Mouse (Mus musculus) lung, adult 2 months (tissue): ENCODE measurements around the gene Dock3.

ENCODE experiments used
- CTCF ChIP-seq: fragments of 200-500 bp; IDR thresholded peaks from 2 replicates; pipeline ENCODE4 v1.5.1; 2011; ENCODE audit warnings: mild to moderate bottlenecking, low read length, control low read depth; ENCODE audit not compliant: insufficient read depth
- POLR2A ChIP-seq: fragments of 200-500 bp; IDR thresholded peaks from 2 replicates; pipeline ENCODE4 v1.6.1; 2011; ENCODE audit warnings: low read depth, mild to moderate bottlenecking, control low read depth, low read length, borderline replicate concordance; ENCODE audit errors: extremely low read depth

- TF ChIP-seq POLR2A (no peak), CTCF (no peak)
These were observed 349.5 kb downstream of the Dock3 start for GRCm38 (mm10) chr9:106882176-106882575.
